Mouse (Mus musculus) heart, adult 18-20 months (tissue): ENCODE data around the gene Phldb1. TPM values are rescaled to one million over a fixed set of nuclear protein-coding genes. Genes with fewer than 3 reads are reported as not detected.
"Not testable (repeated sequence)": the region's sequence is repeated elsewhere in the genome, so short reads cannot be mapped to it uniquely, and the experiment has no call there.

ENCODE experiments used
- DNase-seq, 2 experiments: peaks; one replicate each; pipeline ENCODE4 v3.0.0; 2021 to 2022; ENCODE audit warnings: mixed read lengths in 1 of 2
- long read RNA-seq, 2 experiments: library from polyadenylated mRNA; stranded (forward); transcript quantifications; one replicate each; pipeline ENCODE4 v2.0.0; 2021
- total RNA-seq, 2 experiments: library from RNA; stranded (reverse); gene quantifications; 2 replicates each; pipeline ENCODE4 v1.2.3; 2021

Phldb1 gene
- 100 to 1,000 TPM; 109 to 125 TPM for total RNA-seq
- long read RNA-seq, experiment 1, partial matches to known transcripts: 26 of 71 reads
- long read RNA-seq, experiment 1, other reads (novel, unspliced or antisense): 43 of 71 reads
- long read RNA-seq, experiment 2, partial matches to known transcripts: 9 of 26 reads
- long read RNA-seq, experiment 2, other reads (novel, unspliced or antisense): 17 of 26 reads

DNA sequence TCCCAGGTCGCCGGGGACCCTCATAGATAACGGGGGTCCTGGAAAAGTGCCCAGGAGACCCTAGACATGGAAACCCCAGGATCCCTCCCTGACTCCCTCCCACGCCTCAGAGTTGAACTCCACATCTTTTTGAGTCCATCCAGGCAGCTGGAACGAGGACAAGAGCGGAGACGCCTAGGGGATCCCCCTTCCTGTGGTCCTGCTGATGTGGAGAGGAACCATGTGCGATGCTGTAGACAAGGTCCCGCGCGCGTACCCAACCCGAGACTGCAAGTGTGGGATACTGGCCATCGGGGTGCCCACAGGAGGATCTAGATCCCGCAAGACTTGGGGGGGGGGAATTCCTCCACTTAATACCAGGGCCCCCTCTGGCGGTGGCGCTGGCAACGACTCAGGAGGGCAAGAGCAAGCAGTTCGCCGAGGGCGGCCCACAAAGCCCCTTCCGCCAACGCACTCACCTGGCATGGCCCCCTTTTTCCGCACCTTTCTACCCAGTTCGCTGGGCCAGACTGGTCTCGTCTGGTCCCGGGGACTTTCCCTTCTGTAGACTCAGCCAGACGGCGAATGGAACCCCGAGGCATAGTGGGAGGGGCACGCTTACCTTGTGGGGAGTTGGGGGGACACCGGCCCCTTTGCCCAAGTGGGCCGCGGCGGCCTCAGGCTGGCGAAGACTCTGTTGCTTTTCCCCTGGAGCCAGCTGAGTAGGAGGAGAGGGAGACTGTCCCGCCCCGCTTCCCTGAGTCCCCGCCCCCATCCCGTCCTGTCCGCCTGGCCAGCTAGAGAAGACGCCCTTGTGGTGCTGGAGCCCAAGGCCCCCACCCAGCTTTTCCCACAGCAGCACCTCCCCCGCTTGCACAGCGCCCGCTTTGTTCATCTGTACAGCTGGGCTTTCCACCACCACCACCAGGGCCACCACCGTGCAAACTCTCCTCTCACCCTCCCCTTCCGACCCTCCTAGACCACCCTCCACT is at the start of gene Phldb1:
Gene Phldb1 (minus strand): TSS at position 675 of the 971 bp plus-strand sequence.
- peak; percentile 86 to 90 for DNase-seq

GRCm38 (mm10) chr9:44772750-44773651 is 38.0 kb upstream of the Phldb1 start:
- DNase-seq: peak; percentile 95 to 96

DNA sequence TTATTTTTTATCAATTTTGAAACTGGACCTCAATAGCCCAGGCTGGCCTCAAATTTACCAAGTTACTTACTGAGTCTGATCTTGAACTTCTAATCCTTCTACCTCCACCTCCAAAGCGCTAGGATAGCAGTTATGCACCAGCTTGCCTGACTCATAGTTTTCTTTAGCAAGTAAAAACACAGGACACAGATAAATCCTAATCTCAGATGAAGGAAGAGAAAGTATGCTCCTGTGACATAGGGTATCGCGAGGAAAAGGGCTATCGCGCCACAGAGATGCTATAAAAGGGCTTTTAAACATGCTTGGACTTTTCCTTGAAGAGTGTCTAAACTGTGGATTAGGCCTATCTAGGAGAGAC is 37.4 kb upstream of the Phldb1 start:
- DNase-seq: no peak

GRCm38 (mm10) chr9:44771376-44771775 is 36.4 kb upstream of the Phldb1 start:
- DNase-seq: no peak

DNA sequence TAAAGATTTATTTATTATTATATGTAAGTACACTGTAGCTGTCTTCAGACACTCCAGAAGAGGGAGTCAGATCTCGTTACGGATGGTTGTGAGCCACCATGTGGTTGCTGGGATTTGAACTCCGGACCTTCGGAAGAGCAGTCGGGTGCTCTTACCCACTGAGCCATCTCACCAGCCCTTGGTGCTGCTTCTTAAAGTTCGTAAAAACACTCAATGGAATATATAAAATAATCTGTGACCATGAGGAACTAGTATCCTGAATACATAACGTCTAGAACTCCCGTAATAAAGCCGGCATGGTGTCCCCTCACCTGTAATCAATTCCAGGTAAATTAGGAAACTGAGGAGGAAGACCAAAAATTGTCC is 33.0 kb upstream of the Phldb1 start:
- DNase-seq: not testable (repeated sequence)

GRCm38 (mm10) chr9:44767101-44768028 is 32.4 kb upstream of the Phldb1 start, which contains the start of the genes Arcn1 and Ift46:
Gene Arcn1, minus strand, starts transcription at chr9:44767845.
Gene Ift46, plus strand, starts transcription at chr9:44767908.
- peak; percentile 88 for DNase-seq

- no peak for DNase-seq
Measured at GRCm38 (mm10) chr9:44760873-44761272, 25.9 kb upstream of the Phldb1 start.

GRCm38 (mm10) chr9:44748473-44748872 is 13.5 kb upstream of the Phldb1 start:
- peak; percentile 42 to 45 for DNase-seq

- DNase-seq: no peak
Measured at GRCm38 (mm10) chr9:44747341-44747740, 12.3 kb upstream of the Phldb1 start.

GRCm38 (mm10) chr9:44746666-44747065 is 11.7 kb upstream of the Phldb1 start:
- DNase-seq: no peak

DNA sequence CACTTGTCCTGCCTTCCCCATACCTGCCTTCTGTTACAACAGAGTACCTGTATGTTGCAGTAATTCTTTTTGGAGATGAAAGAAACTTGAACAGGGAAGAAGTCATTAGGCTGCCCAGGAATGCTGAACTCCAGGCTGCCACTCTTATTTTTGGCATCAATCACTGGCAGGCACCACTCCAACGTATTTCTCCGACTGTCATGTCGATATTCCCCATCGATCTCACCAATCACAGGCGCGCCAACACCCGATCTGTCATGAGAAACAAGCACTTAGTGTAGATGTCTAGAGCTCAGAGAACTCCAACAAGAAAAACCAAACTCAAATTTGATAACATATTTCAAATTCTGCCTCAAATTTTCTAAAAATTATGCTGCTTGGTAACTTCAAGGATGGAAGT is 10.4 kb upstream of the Phldb1 start:
- no peak for DNase-seq

- no peak for DNase-seq
Measured at GRCm38 (mm10) chr9:44740663-44741192, 5.7 kb upstream of the Phldb1 start.

DNA sequence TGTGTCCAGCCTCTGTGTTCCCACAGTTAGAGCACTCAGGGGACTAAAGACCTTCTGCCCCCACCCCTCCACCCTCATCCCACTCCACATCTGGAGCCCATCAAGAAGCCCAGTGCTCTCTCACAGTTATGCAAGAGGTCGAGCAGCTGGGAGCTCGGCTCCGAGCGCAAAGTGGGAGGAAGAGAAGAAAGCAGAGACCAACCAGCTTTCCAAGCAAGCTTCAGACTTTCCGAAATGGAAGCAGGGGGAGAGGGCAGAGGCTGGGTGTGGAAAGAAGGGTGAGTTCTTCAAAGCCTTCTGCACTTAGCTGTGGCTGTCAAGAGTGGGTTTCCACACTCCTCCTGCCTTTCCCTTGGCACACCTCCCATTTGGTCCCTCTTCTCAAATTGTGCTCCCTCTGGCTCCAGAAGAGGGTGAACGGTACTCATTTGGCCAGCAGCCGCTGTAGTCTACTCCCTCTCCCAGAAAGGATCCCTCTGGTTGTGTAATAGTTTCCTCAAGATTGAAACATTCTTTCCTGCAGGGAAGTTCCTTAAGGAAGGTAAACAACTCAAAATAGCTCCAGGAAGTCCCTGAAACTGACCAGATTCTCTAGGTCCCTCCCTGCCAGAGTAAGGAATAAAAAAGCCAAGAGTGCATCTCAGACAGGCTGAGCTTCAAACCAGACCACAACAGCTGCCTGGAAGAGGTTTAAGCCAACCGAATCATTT is 2.4 kb upstream of the Phldb1 start:
- peak; percentile 83 to 92 for DNase-seq

- DNase-seq: no peak
Measured at GRCm38 (mm10) chr9:44736301-44736700, 1.3 kb upstream of the Phldb1 start.

- no peak for DNase-seq
Measured at GRCm38 (mm10) chr9:44735886-44736285, 888 bp upstream of the Phldb1 start.

DNA sequence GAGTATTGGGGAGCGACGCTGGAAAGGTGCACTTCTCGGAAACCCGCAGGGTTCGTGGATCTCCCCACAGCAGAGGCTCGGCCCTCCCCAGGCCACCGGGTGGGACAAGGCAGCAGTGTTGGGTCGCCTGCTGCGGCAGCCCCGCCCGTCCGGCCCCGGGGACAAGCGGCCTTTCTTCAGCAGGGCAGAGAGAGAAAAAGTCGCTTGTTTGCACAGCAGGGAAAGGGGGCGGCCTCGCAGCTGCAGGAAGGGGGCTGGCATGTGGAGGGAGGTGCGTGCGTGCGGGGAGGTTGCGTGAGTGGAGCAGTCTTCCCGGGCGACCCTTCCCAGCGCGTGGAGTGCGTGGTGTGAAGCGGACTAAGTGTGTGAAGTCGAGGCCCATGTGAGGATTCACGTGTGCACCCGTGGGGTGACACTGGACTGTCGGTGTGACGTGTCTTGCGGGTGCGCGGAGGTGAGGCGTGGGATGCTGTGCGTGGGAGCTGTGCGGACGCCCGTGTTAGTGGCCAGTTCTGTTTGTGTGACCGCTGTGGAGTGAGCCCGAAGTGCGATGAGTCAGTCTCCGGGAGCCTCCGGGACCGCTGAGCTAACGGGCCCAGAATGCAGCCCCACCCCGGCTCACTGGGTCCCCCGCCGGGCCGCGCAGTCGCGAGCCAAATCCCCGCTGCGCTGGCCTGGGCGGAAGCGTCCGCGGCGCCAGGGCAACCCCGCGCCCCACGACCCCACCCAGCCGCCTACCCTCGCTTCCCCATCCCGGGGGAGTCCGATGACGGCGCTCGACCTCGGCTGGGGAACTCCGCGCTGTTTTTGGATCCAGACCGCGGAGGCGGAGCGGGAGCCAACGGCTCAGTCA is 1.1 kb downstream of the Phldb1 start:
- DNase-seq: peak in 1 of 2 experiments; percentile 92

DNA sequence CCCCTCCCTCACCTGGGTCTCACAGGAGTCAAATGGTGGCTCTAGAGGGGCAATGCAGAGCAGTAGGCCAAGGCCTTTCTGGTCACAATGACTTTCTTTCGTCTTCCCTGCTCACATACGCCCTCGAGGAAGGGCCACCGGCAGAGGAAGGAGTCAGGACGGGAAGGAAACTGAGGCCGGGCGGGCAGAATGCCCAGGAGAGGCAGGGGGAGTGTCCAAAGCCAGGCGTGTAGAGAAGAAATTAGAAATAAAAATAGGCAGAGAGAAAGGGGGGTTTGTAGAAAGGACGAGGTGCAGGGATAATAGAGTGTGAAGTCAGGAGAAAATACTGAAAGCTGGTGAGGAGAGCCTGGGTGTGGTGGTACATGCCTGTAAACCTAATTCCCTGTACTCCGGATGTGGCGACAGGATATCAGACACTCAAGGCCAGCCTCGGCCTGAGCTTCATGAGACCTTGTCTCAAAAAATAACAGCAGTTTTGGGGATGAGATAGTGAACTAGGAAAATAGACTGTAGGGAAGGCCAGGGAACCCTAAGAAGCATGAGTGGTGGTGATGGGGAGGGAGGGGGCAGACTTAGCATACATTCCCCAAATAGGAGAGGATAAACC is 2.0 kb downstream of the Phldb1 start:
- DNase-seq: peak; percentile 60 to 68

- DNase-seq: no peak
Measured at GRCm38 (mm10) chr9:44732130-44732549, 2.9 kb downstream of the Phldb1 start.

DNA sequence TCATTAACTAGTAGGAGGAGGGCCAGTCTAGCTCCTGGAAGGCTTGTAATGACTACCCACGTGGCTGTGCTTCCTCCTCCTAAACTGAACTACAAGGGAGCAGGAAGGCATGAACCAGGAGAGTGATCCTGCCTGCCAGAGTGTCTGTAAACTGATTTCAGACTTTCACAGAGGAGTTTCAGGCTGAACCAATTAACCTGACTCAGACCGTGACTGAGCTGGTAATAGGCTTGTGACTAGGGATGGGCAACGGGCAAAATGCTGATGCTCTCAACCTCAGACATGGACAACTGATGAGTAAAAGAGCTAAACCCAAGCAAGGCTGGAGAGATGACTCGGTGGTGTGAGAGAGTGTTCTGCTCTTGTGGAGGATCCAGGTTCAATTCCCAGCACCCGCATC is 7.6 kb downstream of the Phldb1 start:
- no peak for DNase-seq
